Mouse (Mus musculus) left cerebral cortex, adult 2 months (tissue): ENCODE results near the gene Kif26b. TPM values are rescaled to one million over a fixed set of nuclear protein-coding genes. Genes with fewer than 3 reads are reported as not detected.
A peak's percentile ranks its signal among the peaks of the same experiment; 100 is the strongest.

Experiments
- DNase-seq, 2 experiments: peaks; one replicate each; pipeline ENCODE4 v3.0.0; 2021 to 2022; ENCODE audit warnings: low spot score in 2 of 2, mixed read lengths in 1 of 2; ENCODE audit errors: extremely low spot score in 1 of 2
- H3K27ac ChIP-seq: fragments of 200-600 bp; 2 replicates; pipeline ENCODE4 v1.8.1; 2022
- H3K4me3 ChIP-seq: fragments of 200-600 bp; 2 replicates; pipeline ENCODE4 v1.8.1; 2022
- CTCF ChIP-seq: fragments of 200-600 bp; IDR thresholded peaks from 2 replicates; pipeline ENCODE4 v1.8.1; 2022; ENCODE audit warnings: antibody characterized with exemption, mild to moderate bottlenecking, moderate library complexity
- intact Hi-C: fragments of 180-260 bp; cut with DNase I; formaldehyde crosslinking; loops from one replicate; pipeline ENCODE4 v1.15.1; 2025
- total RNA-seq, 2 experiments: library from RNA; stranded (reverse); gene quantifications; 2 replicates each; pipeline ENCODE4 v1.2.3; 2021

Gene Kif26b
- total RNA-seq, 2 experiments from 2014 or later = 8.3 to 10.5 TPM

GRCm38 (mm10) chr1:178936457-178936856 is 407.5 kb downstream of the Kif26b start:
- intact Hi-C loops = no loop called here
- no peak for DNase-seq
- no peak for TF ChIP-seq CTCF

GRCm38 (mm10) chr1:178936976-178937375 is 408.1 kb downstream of the Kif26b start:
- Histone ChIP-seq H3K4me3 (no peak overlapping the region), H3K27ac (no peak overlapping the region)
- intact Hi-C loops = no loop called here
- TF ChIP-seq CTCF = no peak
- DNase-seq = no peak

More at GRCm38 (mm10) chr1:178936457-178936856, 407.5 kb downstream of the Kif26b start:
- H3K4me3 ChIP-seq = no peak overlapping the region
- H3K27ac ChIP-seq = no peak overlapping the region

- intact Hi-C loops = no loop called here
Observed at GRCm38 (mm10) chr1:178940353-178940752, 411.4 kb downstream of the Kif26b start.

GRCm38 (mm10) chr1:178942251-178942963 is 413.5 kb downstream of the Kif26b start:
- intact Hi-C loops = no loop called here
- no peak overlapping the region for H3K27ac ChIP-seq
- H3K4me3 ChIP-seq = no peak overlapping the region
- TF ChIP-seq CTCF = no peak
- no peak for DNase-seq

More at GRCm38 (mm10) chr1:178940353-178940752, 411.4 kb downstream of the Kif26b start:
- no peak for DNase-seq
- no peak overlapping the region for H3K27ac ChIP-seq
- no peak for TF ChIP-seq CTCF
- H3K4me3 ChIP-seq = no peak overlapping the region

- TF ChIP-seq CTCF = no peak
- intact Hi-C loops = no loop called here
- no peak overlapping the region for H3K27ac ChIP-seq
- DNase-seq = no peak
- no peak overlapping the region for H3K4me3 ChIP-seq
Observed at GRCm38 (mm10) chr1:178952910-178953309, 424.0 kb downstream of the Kif26b start.

GRCm38 (mm10) chr1:178958641-178959040 is 429.7 kb downstream of the Kif26b start:
- no peak overlapping the region for H3K4me3 ChIP-seq
- no peak for DNase-seq
- intact Hi-C loops = no loop called here
- H3K27ac ChIP-seq = no peak overlapping the region
- no peak for TF ChIP-seq CTCF

- H3K27ac ChIP-seq = no peak overlapping the region
- intact Hi-C loops = loop anchor here (1.0 to 5.0 kb wide), 2 partner anchors 182 to 433 kb away; no protein-coding TSS in a partner anchor
- H3K4me3 ChIP-seq = no peak overlapping the region
- peak; percentile 80 for TF ChIP-seq CTCF
- DNase-seq = peak; percentile 74 to 78
Observed at GRCm38 (mm10) chr1:178960015-178960559, 431.2 kb downstream of the Kif26b start.

- no peak for TF ChIP-seq CTCF
- Histone ChIP-seq H3K4me3 (no peak overlapping the region), H3K27ac (no peak overlapping the region)
- DNase-seq = no peak
- intact Hi-C loops = loop anchor here (5.0 kb wide), 1 partner anchor 181 kb away; no protein-coding TSS in a partner anchor
Observed at GRCm38 (mm10) chr1:178961661-178962060, 432.7 kb downstream of the Kif26b start.

GRCm38 (mm10) chr1:178972055-178972454 is 443.1 kb downstream of the Kif26b start:
- Histone ChIP-seq H3K27ac (no peak overlapping the region), H3K4me3 (no peak overlapping the region)
- DNase-seq = no peak
- intact Hi-C loops = no loop called here
- no peak for TF ChIP-seq CTCF

- TF ChIP-seq CTCF = no peak
- no peak for DNase-seq
- H3K27ac ChIP-seq = no peak overlapping the region
- H3K4me3 ChIP-seq = no peak overlapping the region
- intact Hi-C loops = no loop called here
Observed at GRCm38 (mm10) chr1:178978617-178979245, 449.8 kb downstream of the Kif26b start.

GRCm38 (mm10) chr1:178980185-178980584 is 451.3 kb downstream of the Kif26b start:
- intact Hi-C loops = no loop called here
- peak; percentile 6 for TF ChIP-seq CTCF
- H3K27ac ChIP-seq = no peak overlapping the region
- DNase-seq = no peak
- no peak overlapping the region for H3K4me3 ChIP-seq

GRCm38 (mm10) chr1:178981641-178982040 is 452.7 kb downstream of the Kif26b start:
- intact Hi-C loops = no loop called here
- no peak for DNase-seq
- Histone ChIP-seq H3K4me3 (no peak overlapping the region), H3K27ac (no peak overlapping the region)
- TF ChIP-seq CTCF = no peak
